Mouse (Mus musculus) ES-E14 (cell line): ENCODE measurements at regions not wholly inside any gene's neighbourhood (a gene's known extent, or its start where the extent isn't known, plus 50 kb on each side); places are given as distances from the start of the nearest gene placed in this dataset.

ENCODE experiments used
- DNase-seq: peaks from one replicate; pipeline ENCODE4 v3.0.0-alpha.2; 2013; ENCODE audit warnings: low read depth, low spot score
- H3K27ac ChIP-seq: 2 replicates; pipeline ENCODE4 v1.5.1; 2012; ENCODE audit warnings: low read depth, mild to moderate bottlenecking, low read length, moderate library complexity, mixed read lengths; ENCODE audit not compliant: poor library complexity, insufficient read depth, severe bottlenecking
- H3K36me3 ChIP-seq: 2 replicates; pipeline ENCODE4 v1.6.1; 2012; ENCODE audit warnings: mild to moderate bottlenecking, low read length, moderate library complexity, mixed read lengths; ENCODE audit not compliant: control insufficient read depth, poor library complexity, insufficient read depth, severe bottlenecking
- H3K4me1 ChIP-seq, 2 experiments: fragments of 150-350 bp in 1 of 2; sonication (generic) in 1 of 2; 2 replicates each; pipeline ENCODE4 v1.6.1; 2012; ENCODE audit warnings: low read length in 2 of 2, mild to moderate bottlenecking in 1 of 2, mixed read lengths in 1 of 2; ENCODE audit not compliant: control insufficient read depth in 2 of 2, insufficient read depth in 2 of 2, poor library complexity in 1 of 2
- H3K4me3 ChIP-seq, 2 experiments: fragments of 150-350 bp in 1 of 2; sonication (generic) in 1 of 2; 2 replicates each; pipeline ENCODE4 v1.5.1; 2012; ENCODE audit warnings: low read length in 2 of 2, low read depth in 1 of 2, mild to moderate bottlenecking in 1 of 2, mixed read lengths in 1 of 2; ENCODE audit not compliant: insufficient read depth in 1 of 2, poor library complexity in 1 of 2, severe bottlenecking in 1 of 2
- H3K9ac ChIP-seq: 2 replicates; pipeline ENCODE4 v1.6.1; 2012; ENCODE audit warnings: low read depth, mild to moderate bottlenecking, low read length, mixed read lengths; ENCODE audit not compliant: poor library complexity, insufficient read depth, severe bottlenecking
- H3K9me3 ChIP-seq: fragments of 150-350 bp; sonication (generic); 2 replicates; pipeline ENCODE4 v1.6.1; 2012; ENCODE audit warnings: low read depth, mild to moderate bottlenecking, low read length; ENCODE audit not compliant: control insufficient read depth, insufficient read depth
- CHD2 ChIP-seq: IDR thresholded peaks from 2 replicates; pipeline ENCODE4 v1.6.1; 2014; ENCODE audit warnings: mild to moderate bottlenecking, low read depth, low read length, inconsistent platforms
- HCFC1 ChIP-seq: IDR thresholded peaks from 2 replicates; pipeline ENCODE4 v1.6.1; 2012; ENCODE audit warnings: low read length, inconsistent platforms, borderline replicate concordance; ENCODE audit not compliant: insufficient read depth
- MAFK ChIP-seq: IDR thresholded peaks from 2 replicates; pipeline ENCODE4 v1.6.1; 2014; ENCODE audit warnings: mild to moderate bottlenecking, low read depth, low read length, inconsistent platforms; ENCODE audit not compliant: insufficient read depth
- ZC3H11A ChIP-seq: IDR thresholded peaks from 2 replicates; pipeline ENCODE4 v1.6.1; 2012; ENCODE audit warnings: low read depth, mild to moderate bottlenecking, inconsistent platforms, low read length, borderline replicate concordance
- ZNF384 ChIP-seq: IDR thresholded peaks from 2 replicates; pipeline ENCODE4 v1.6.1; 2012; ENCODE audit warnings: low read depth, low read length, inconsistent platforms
- in situ Hi-C, 2 experiments: fragments of 600-800 bp; cut with MboI; formaldehyde crosslinking; loops; one replicate each; pipeline ENCODE4 v1.15.1; 2025; ENCODE audit warnings: low sequenced_read_pairs in 2 of 2, inconsistent platforms in 1 of 2; ENCODE audit not compliant: unreplicated experiment in 2 of 2

GRCm38 (mm10) chr10:66909905-66910681, 185.8 kb upstream of the Jmjd1c start:
- no peak for DNase-seq
- no peak overlapping the region for H3K4me3 ChIP-seq
- peak overlapping the region; percentile 20; the same call in 1 of the 2 replicates for H3K9ac ChIP-seq
- H3K9me3 ChIP-seq: no peaks in the 10 kb centered on the region
- TF ChIP-seq HCFC1 (no peak), MAFK (no peak), CHD2 (no peak), ZNF384 (no peak), ZC3H11A (no peak)
- no peak overlapping the region for H3K27ac ChIP-seq
- H3K36me3 ChIP-seq: no peaks in the 10 kb centered on the region
- in situ Hi-C loops: loop anchor here (25.0 kb wide), 1 partner anchor 177 kb away; the partner anchor contains the start of genes Jmjd1c (in 2 of the 2) and Reep3 (in 2 of the 2)
- H3K4me1 ChIP-seq: peaks cover 9 to 18% of the 10 kb centered on the region in 2 experiments; a peak in 3 of 4 replicates

GRCm38 (mm10) chr10:66911261-66911911, 184.5 kb upstream of the Jmjd1c start:
- no peaks in the 10 kb centered on the region for H3K36me3 ChIP-seq
- H3K4me1 ChIP-seq: peaks cover 9 to 21% of the 10 kb centered on the region in 2 experiments; a peak in 3 of 4 replicates
- H3K9me3 ChIP-seq: no peaks in the 10 kb centered on the region
- no peak for DNase-seq
- H3K27ac ChIP-seq: peak overlapping the region; percentile 20; the same call in 1 of the 2 replicates
- peak overlapping the region; percentile 13; a peak in 2 of 4 replicates for H3K4me3 ChIP-seq
- in situ Hi-C loops: loop anchor here (25.0 kb wide), 1 partner anchor 176 kb away; the partner anchor contains the start of genes Jmjd1c (in 2 of the 2) and Reep3 (in 2 of the 2)
- H3K9ac ChIP-seq: peak overlapping the region; percentile 15; the same call in 1 of the 2 replicates
- no peak for TF ChIP-seq HCFC1
- TF ChIP-seq ZC3H11A: no peak
- TF ChIP-seq ZNF384: no peak

- in situ Hi-C loops: loop anchor here (25.0 kb wide), 1 partner anchor 175 kb away; the partner anchor contains the start of genes Jmjd1c (in 2 of the 2) and Reep3 (in 2 of the 2)
- peaks cover 9 to 22% of the 10 kb centered on the region in 2 experiments; a peak in 3 of 4 replicates for H3K4me1 ChIP-seq
- no peaks in the 10 kb centered on the region for H3K9me3 ChIP-seq
- H3K36me3 ChIP-seq: no peaks in the 10 kb centered on the region
- TF ChIP-seq ZNF384 (no peak), MAFK (no peak), ZC3H11A (no peak), HCFC1 (no peak)
- H3K27ac ChIP-seq: no peak overlapping the region
- H3K9ac ChIP-seq: no peak overlapping the region; the same call in 1 of the 2 replicates
- no peak overlapping the region for H3K4me3 ChIP-seq
- no peak for DNase-seq
Measured at GRCm38 (mm10) chr10:66912440-66912839, 183.5 kb upstream of the Jmjd1c start.

- Histone ChIP-seq H3K27ac (peak overlapping the region; percentile 30), H3K9ac (peak overlapping the region; percentile 46), H3K9me3 (no peaks in the 10 kb centered on the region), H3K4me3 (peak overlapping the region; percentile 56 to 77), H3K4me1 (peaks cover 9 to 22% of the 10 kb centered on the region in 2 experiments; a peak in 3 of 4 replicates), H3K36me3 (no peaks in the 10 kb centered on the region)
- no peak for DNase-seq
- TF ChIP-seq CHD2 (no peak), ZC3H11A (no peak), ZNF384 (no peak), MAFK (no peak), HCFC1 (no peak)
- in situ Hi-C loops: loop anchor here (25.0 kb wide), 1 partner anchor 174 kb away; the partner anchor contains the start of genes Jmjd1c (in 2 of the 2) and Reep3 (in 2 of the 2)
Measured at GRCm38 (mm10) chr10:66913187-66913586, 182.7 kb upstream of the Jmjd1c start.
